Mouse (Mus musculus) cerebellum, adult 2 months (tissue): ENCODE results near the gene Cry1. TPM values are rescaled to one million over a fixed set of nuclear protein-coding genes. Genes with fewer than 3 reads are reported as not detected.

Source experiments
- DNase-seq, 2 experiments: peaks; one replicate each; pipeline ENCODE4 v3.0.0; 2021
- H3K27ac ChIP-seq: fragments of 200-500 bp; 2 replicates; pipeline ENCODE4 v1.5.1; 2012; ENCODE audit warnings: low read length, control low read depth, inconsistent platforms; ENCODE audit not compliant: insufficient read depth
- H3K27me3 ChIP-seq: fragments of 200-500 bp; 2 replicates; pipeline ENCODE4 v1.6.1; 2012; ENCODE audit warnings: inconsistent platforms, mild to moderate bottlenecking, low read length, moderate library complexity; ENCODE audit not compliant: control insufficient read depth, insufficient read depth
- H3K4me1 ChIP-seq: fragments of 200-500 bp; 2 replicates; pipeline ENCODE4 v1.6.1; 2011; ENCODE audit warnings: low read length; ENCODE audit not compliant: control insufficient read depth, insufficient read depth
- H3K4me3 ChIP-seq: fragments of 200-500 bp; replicated peaks from 2 replicates; pipeline ENCODE3; 2011; ENCODE audit warnings: mild to moderate bottlenecking, low read depth, low read length, control low read depth; ENCODE audit not compliant: insufficient read depth
- CTCF ChIP-seq: fragments of 200-500 bp; IDR thresholded peaks from 2 replicates; pipeline ENCODE4 v1.5.1; 2011; ENCODE audit warnings: low read depth, mild to moderate bottlenecking, control low read depth, low read length, moderate library complexity, borderline replicate concordance; ENCODE audit not compliant: insufficient read depth
- POLR2A ChIP-seq: fragments of 200-500 bp; IDR thresholded peaks from 2 replicates; pipeline ENCODE4 v1.6.1; 2011; ENCODE audit warnings: low read length, control low read depth, borderline replicate concordance; ENCODE audit not compliant: insufficient read depth
- WGBS: fragments of 180-500 bp; shearing (Covaris S2); methylation state at CpG from one replicate; pipeline ENCODE4 v1.1.7; 2018; 5-methylcytosine and 5-hydroxymethylcytosine counted together
- polyA plus RNA-seq: library from polyadenylated mRNA; depleted of rRNA; stranded (reverse); fragments of >200 nt; gene quantifications from 2 replicates; pipeline ENCODE4 v1.2.3, GENCODE M21; 2012

Cry1 gene
- polyA plus RNA-seq, 1 experiment, result 24.6 TPM

DNA sequence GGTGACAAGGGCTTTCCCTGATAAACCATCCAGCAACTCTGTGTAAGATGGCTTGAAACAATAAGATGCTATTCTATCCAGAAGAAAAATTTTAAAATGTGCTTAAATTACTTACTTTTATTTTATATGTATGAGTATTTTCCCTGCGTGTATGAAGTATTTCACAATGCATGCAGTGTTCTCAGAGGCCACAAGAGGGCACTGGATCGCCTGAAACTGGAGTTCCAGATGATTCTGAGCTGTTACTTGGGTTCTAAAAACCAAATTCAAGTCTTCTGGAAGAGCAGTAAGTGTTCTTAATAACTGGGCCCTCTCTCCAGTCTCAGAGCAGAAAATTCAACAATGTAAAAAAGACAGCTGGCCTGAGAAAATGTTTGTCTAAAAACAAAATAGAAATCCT, 30.7 kb downstream of the Cry1 start:
- no peaks in the 10 kb centered on the region for H3K27me3 ChIP-seq
- no peak overlapping the region for H3K4me3 ChIP-seq
- peak; percentile 68 to 77 for DNase-seq
- WGBS, result 6% methylated on average over 2 of the region's 2 CpGs
- H3K4me1 ChIP-seq, result peaks cover 8% of the 10 kb centered on the region
- no peak overlapping the region for H3K27ac ChIP-seq
- no peak for TF ChIP-seq POLR2A
- peak; percentile 64; the same call in 1 of the 2 replicates for TF ChIP-seq CTCF

DNA sequence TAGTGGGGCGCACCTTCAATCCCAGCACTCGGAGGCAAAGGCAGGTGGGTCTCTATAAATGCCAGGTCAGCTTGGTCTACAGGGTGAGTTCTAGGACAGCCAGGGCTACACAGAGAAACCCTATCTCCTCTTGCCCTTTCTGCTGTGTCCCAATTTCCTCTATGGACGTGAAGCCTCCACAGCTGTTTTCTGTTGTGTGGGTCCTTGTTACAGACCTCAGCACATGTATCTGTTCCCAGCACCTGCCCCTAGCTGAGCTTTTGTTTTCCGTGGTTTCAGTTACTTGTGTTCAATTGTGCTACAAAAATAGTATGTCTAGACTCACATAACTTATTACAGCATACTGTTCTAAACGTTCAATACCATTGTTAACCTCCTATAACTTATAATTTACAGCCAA, 35.6 kb downstream of the Cry1 start:
- H3K27ac ChIP-seq, result no peak overlapping the region
- TF ChIP-seq POLR2A (no peak), CTCF (no peak)
- WGBS, result 83% methylated on average over 5 of the region's 5 CpGs
- DNase-seq, result no peak
- H3K27me3 ChIP-seq, result no peaks in the 10 kb centered on the region
- H3K4me3 ChIP-seq, result no peak overlapping the region
- H3K4me1 ChIP-seq, result no peaks in the 10 kb centered on the region; the same call in 1 of the 2 replicates

DNA sequence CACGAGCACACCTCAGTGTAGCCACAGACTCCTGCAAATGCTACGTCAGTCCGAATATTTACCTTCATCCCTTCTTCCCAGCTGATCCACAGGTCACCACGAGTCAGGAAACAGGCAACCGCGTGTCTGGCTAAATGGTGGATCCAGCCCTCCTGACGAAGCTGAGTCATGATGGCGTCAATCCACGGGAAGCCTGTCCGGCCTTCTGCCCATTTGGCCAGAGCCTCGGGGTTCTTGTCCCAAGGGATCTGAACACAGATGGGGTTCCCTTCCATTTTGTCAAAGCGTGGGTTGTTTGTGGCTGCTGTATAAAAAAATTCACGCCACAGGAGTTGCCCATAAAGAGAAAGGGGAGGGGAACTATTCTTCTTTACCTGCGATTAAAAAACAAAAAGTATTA, 38.6 kb downstream of the Cry1 start:
- DNase-seq, result peak; percentile 64 to 76
- WGBS, result 29% methylated on average over 14 of the region's 14 CpGs
- Histone ChIP-seq H3K4me3 (no peak overlapping the region), H3K27ac (no peak overlapping the region), H3K4me1 (no peaks in the 10 kb centered on the region; the same call in 1 of the 2 replicates), H3K27me3 (no peaks in the 10 kb centered on the region)
- no peak for TF ChIP-seq CTCF
- TF ChIP-seq POLR2A, result no peak

DNA sequence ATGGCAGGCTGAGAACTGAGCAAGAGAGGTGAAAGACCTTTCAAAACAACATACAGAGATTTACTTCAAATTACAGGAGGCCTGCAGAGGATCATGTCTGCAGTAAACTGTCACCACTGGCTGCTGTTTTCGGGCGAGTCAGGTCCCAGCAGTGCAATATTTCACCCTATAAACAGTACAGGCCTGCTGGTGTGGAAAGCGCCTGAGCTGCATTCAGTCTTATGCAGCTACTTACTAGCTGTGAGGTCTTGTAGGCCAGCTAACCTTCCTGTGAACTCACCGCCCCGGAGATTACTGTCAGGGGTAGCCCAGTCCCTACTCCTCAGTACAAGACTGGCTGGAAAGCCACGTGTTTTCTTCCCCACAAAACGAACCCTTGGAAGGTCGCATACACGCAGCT, 43.4 kb downstream of the Cry1 start:
- TF ChIP-seq CTCF, result no peak
- no peak for TF ChIP-seq POLR2A
- H3K4me3 ChIP-seq, result no peak overlapping the region
- H3K27ac ChIP-seq, result no peak overlapping the region
- H3K27me3 ChIP-seq, result no peaks in the 10 kb centered on the region
- no peak for DNase-seq
- H3K4me1 ChIP-seq, result no peaks in the 10 kb centered on the region; the same call in 1 of the 2 replicates
- 90% methylated on average over 9 of the region's 9 CpGs for WGBS

DNA sequence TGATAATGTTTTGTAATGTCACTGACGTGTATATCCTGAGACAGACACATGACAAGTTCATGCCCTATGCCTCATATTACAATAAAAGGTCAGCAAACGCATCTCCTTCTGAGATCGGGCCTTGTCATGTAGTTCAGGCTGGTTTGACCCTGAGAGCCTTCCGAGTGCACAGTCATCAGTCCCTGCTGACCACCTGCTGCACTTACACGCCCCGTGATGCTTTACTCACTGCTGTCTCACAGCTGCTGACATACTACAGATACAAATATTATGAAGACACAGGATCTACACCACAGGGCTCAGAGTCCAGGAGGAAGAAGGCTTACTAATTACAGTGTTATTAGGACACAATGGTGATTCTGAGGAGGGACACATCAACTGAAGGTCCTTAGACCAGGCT, 48.3 kb downstream of the Cry1 start:
- WGBS, result 85% methylated on average over 6 of the region's 6 CpGs
- no peak for DNase-seq
- no peak for TF ChIP-seq CTCF
- TF ChIP-seq POLR2A, result no peak
- Histone ChIP-seq H3K4me1 (no peaks in the 10 kb centered on the region), H3K27ac (no peak overlapping the region), H3K4me3 (no peak overlapping the region), H3K27me3 (no peaks in the 10 kb centered on the region)

DNA sequence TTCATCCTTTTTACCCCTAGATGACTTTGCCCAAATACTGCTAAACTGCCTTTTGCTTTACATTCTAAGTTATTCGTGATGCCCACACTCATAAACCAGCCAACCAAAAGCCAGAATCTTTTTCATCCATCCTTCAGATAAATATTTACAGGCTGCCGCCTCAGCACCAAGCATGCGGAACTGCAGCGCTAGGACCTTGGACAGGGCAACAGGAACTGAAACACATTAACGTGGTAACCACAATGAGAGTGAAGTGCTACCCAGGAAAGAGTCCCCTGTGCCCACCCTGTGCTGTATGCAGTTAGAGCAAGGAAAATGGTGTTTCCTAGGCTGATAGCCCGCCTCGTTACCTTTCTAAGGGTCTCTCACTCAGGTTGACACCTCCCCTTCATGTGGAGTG, 56.4 kb downstream of the Cry1 start:
- DNase-seq, result no peak
- no peak for TF ChIP-seq CTCF
- H3K27me3 ChIP-seq, result no peaks in the 10 kb centered on the region
- no peak overlapping the region for H3K27ac ChIP-seq
- WGBS, result 27% methylated on average over 7 of the region's 7 CpGs
- H3K4me1 ChIP-seq, result peaks cover 3% of the 10 kb centered on the region; the same call in 1 of the 2 replicates
- H3K4me3 ChIP-seq, result no peak overlapping the region

DNA sequence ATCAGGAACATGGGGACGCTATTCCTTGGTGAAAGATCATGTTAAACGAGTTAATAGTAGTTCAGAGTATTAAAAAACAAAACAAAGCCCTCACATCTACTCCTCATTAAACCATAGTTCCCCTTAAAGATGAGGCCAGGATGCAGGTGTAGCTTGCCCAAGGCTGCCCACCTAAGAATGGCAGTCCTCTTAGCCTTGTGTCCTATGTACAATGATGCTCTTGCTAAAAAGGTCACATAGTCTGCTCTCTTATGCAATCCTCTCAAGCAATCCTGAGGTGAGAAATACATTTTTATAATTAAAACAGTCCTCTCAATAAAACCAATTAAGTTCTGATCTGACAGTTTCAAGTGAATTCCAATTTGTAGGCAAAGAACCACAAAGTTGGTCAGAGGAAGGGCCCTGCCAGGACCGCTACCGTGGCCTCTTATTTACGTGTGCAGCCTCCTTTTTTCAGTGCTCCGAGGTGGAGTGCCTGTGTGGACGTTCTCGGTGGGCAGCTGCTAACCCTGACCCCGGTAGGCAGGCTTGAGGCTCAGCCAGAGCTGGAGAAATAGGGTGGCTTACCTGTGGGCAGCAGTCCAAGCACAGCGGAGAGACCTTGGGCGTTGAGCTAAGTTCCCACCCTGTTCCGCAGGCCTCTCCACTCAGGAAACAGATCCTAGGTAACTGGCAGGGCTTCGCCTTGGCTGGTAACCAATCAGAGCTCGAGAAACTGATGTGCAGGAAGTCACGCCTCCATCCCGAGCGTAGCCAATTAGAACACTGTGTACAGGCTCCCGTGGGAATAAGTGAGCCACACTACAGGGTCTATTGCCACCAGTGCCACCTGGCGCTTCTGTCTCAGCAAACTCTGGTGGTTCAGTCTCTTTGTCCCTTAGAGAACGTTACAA, 57.2 kb downstream of the Cry1 start, which contains the start of gene Mterf2:
Mterf2 (minus strand) TSS at position 633 of the 893 bp plus-strand sequence.
- peak within 1 kb of the TSS; percentile 74 for H3K27ac ChIP-seq
- TF ChIP-seq CTCF (no peak; the same call in 1 of the 2 replicates), POLR2A (peak; percentile 57; the same call in 1 of the 2 replicates)
- peak within 1 kb of the TSS; percentile 83 for H3K4me3 ChIP-seq
- no peaks in the 10 kb centered on the region for H3K27me3 ChIP-seq
- H3K4me1 ChIP-seq, result peaks cover 3% of the 10 kb centered on the region; the same call in 1 of the 2 replicates
- WGBS, result 4% methylated on average over 20 of the region's 20 CpGs
- peak; percentile 96 to 99 for DNase-seq

DNA sequence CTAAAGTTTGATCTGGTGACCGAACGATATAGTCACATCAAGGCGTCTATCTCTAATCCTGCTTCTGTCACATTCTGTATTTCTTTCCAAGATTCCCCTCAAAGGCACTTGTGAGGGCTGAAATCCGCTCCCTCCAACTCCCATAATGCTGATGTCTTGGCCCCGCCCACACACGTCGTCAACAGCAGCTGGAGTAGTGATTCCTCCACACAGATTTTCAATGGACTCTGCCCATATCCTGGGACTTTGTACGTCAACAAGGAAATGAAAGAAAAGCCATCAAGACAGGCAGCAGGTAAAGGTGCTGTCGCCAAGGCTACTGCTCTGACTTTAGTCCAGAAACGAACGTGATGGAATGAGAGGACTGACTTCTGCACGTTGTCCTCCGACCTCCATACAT, 59.7 kb downstream of the Cry1 start:
- Histone ChIP-seq H3K27ac (no peak overlapping the region), H3K4me1 (peaks cover 3% of the 10 kb centered on the region; the same call in 1 of the 2 replicates), H3K4me3 (no peak overlapping the region), H3K27me3 (no peaks in the 10 kb centered on the region)
- DNase-seq, result no peak
- TF ChIP-seq CTCF (no peak), POLR2A (no peak)
- 90% methylated on average over 13 of the region's 13 CpGs for WGBS
